Mouse (Mus musculus) telencephalon, adult 2 months (tissue): ENCODE data around the gene Mixl1.
A peak's percentile ranks its signal among the peaks of the same experiment; 100 is the strongest.

Experiments
- DNase-seq: peaks from one replicate; pipeline ENCODE4 v3.0.0-alpha.2; 2011; ENCODE audit warnings: low read depth, low spot score

Gene Mixl1

DNA sequence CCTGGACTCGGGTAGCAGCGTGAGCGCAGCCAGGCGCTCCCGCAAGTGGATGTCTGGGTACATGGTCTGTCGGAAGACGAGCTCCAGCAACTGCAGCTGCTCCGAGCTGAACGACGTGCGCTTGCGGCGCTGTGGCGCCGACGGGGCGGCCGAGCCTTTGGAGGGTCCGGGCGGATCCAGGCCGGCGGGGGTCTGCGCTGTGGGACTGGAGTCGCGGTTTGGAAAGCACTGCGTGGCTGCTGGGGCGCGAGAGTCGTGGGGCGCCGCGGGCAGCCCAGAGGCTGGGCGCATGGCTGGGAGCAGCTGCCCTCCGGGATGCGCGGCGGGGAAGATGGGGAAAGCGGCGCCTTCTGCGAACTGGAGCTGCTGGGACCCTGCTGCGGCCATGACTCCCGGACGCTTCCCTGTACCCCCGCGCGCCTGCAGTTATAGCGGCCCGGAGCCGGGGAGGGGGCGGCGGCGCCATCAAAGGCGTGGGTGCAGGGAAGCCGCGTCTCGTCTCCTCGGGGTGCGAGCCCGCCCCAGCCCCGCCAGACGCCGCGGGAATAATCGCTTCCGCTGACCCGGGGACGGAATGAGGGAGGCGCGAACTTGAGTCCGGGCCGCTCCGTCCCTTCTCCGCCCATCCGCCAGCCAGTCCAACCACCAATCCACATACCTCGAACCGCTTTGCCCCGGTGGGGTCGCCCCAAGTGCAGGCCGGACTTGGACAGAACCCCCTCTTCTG lies at the start of gene Mixl1:
TSS of gene Mixl1 (minus strand) at position 409 of the 727 bp plus-strand sequence.
- DNase-seq, result no peak

DNA sequence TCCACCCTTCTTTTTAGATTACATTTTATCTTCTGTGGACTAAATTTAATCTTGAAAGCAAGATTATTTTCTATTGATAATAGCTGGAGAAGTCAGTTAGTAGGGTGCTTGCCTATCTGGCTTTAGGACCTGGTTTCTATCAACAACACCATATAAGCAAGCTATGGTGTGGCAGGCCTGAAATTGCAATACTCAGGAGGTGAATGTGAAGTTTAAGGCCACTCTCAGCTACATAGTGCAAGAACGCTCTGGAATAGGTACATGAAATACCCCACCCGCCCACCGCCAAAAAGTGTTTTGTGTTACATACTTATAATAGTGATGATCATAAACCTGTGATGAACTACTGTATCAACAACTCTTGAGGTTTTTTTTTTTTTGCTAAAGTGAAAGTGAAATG lies 32.4 kb upstream of the Mixl1 start:
- DNase-seq, result no peak

DNA sequence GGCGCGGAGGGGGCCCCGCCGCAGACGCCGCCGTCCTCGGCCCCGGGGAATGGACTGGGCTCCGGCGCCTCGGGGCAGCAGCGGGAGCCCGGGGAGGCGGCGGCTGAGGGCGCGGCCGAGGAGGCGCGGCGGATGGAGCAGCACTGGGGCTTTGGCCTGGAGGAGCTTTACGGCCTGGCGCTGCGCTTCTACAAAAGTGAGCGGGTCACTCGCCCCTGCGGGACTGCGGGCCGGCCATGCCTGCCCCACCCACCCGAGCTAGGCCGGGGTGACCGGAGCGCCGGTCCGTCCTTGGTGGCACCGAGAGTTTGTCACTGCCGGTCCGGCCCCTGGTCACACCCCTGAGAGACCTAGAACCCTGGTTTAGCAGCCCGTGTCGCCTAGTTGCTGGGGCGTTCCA lies 29.3 kb upstream of the Mixl1 start:
- DNase-seq, result no peak

DNA sequence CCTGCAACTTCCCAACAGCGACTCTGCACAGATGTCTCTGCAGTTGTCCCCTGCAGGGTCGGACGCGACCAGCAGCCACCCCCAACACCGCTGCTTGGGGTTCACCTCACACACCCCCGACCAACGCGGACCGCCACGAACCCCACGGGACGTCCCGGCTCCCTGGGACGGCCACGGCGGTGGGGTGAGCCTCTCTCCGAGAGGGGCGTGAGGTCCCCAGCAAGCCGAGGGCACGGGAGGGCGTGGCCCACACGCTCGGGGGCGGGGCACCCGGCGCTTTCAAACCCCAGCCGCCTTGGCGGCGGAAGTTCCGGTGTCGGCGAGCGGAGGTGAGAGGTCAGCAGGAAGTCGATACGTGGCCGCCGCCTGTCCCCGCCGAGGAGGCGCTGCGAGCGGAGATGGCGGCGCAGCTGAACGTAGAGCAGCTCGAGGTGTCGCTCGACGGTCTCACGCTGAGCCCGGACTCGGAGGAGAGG lies 28.9 kb upstream of the Mixl1 start, which contains the start of gene Acbd3:
TSS of gene Acbd3 (plus strand) at position 340 of the 476 bp plus-strand sequence.
- peak; percentile 81 for DNase-seq

DNA sequence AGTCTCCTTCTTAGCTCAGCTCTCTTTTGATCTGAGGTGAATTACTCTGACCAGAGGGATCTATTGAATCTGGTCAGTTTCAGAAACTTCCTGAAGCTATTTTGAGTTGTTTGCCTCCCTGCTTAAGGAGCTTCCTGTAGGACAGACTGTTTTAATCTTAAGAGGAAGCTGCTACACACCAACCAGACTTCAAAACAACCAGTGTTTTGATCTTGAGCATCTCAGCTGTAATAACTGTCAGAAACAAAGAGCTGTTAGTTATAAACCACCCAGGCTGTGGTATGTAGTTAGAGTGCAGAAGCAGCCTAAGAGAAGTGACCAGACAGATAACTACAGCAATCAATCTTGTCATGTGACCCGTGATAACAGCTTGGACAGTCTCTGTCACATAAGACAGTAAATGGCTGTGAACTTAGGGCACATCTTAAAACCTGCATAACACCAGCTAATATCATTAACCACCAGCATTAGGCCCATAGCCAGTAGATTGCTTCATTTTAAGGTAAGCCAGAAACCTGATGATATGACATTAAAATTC lies 26.9 kb upstream of the Mixl1 start:
- DNase-seq, result no peak

DNA sequence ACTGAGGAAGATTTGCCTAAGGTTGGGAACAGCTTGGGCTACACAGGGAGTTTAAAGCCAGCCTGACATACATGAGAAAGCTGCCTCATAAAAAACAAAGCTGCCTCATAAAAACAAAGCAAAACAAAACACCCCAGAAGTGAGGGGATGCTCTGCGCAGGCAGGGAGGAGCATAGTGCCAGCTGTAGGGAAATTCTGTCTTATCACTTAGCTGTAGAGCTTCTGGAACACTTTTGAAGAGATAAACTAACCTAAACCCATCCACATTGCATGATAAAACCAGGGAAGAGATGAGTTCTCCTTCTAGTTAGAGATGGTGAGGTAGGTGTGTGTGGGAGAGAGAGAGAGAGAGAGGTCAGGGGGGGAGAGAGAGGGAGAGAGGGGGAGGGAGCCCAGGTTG lies 25.8 kb upstream of the Mixl1 start:
- DNase-seq, result no peak

DNA sequence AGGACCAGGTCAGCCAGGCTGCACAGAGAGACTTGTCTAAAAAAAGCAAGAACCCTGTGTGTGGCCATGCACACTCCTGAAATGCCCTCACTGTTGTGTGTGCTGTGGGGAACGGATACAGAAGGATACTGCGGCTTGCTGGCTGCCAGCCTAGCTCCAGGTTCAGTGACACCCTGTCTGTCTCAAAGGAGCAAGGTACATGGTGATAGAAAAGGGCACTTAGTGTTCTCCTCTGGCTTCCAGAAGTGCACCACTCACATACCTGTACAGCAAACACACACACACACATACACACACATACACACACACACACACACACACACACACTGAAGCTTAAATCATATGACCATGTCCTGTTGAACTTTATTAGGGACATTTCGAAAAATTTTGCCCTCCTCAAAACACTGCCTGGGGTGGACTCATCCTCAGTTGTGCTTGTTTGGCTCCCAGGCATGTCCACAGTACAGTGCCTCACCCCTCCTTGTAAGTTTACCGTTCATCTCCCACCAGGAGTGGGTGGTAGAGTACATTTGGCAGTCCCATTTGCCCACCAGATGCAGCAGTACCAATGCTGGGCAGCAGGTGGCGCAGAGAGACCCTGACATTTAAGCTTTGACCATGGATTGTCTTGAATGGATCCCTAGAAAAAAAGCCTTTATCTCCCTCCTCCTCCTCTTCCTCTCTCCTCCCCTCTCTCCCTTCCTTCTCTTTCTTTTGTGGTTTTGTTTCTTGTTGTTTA lies 23.3 kb upstream of the Mixl1 start:
- DNase-seq, result peak; percentile 12

DNA sequence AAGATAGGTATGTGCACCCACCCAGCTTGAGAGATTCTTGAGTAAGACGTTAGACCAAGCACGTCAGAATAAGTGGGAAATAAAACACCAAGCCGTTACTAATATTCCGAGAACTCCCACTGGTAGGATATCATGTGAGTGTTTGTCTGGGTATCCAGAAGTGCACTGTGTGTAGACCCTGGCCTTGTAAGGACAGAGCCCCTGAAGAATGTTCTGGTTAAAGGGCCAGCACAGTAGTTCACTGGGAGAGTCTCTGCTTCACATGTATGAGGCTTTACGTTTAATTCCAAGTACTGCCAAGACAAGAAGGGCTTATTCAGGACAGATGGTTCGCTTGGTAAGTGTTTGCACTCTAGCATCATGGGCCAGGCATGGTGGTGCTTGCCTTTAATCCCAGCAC lies 22.6 kb upstream of the Mixl1 start:
- no peak for DNase-seq

DNA sequence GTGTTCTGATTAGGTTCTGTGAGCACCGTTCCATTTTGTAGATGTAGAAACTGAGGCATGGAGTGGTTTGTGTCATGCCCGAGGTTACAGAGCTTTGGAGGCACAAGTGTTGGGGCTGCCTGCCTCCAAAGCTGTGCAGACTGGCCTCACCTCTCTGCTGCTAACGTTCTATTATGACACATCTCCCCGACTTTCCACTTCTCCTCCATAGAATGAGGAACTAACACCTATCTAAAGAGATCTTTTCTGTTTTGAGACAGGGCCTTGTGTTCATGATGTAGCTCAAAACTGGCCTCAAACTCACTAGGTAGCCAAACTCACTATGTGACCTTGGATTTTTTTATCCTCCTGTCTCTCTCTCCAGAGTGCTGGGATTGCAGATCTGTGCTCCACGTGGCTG lies 21.9 kb upstream of the Mixl1 start:
- no peak for DNase-seq

DNA sequence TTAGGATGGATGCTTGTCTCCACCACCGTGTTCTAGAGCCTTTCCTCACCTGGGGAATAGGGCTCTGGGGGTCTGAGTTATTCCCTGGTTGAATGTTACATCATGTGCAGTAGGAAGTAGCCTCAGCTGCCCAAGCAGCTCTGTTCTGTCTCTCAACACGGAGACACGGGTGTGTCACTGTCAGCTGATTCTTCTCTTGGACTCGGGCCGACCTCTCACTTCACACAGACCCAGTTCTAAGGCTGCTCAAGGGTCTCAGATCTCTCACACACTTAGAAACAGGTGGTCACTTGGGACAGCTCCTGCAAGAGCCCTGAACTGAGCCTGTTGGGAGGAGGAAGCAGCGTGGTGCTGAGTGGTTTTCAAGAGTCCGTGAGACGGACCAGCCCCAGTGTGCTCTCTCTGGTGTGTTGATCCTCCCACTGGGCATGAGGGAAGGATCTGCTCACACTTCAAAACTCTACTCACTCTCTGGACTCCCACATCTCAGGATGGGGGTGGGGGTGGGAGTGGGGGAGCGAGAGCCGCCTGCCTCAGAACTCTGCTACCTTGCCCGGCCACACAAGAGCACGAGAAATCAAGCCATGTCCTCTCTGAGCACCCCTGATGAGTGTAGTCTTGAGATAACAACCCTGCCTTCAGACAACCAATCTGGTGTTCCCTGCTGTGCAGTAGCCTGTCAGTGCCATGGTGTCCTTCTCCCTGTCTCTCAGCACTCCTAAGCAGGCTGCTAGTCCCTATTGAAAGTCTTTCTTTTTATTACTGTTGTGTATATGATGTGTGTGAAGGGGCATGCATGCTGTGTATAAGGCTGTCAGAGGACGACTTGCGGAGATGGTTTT lies 12.3 kb upstream of the Mixl1 start:
- DNase-seq, result no peak

DNA sequence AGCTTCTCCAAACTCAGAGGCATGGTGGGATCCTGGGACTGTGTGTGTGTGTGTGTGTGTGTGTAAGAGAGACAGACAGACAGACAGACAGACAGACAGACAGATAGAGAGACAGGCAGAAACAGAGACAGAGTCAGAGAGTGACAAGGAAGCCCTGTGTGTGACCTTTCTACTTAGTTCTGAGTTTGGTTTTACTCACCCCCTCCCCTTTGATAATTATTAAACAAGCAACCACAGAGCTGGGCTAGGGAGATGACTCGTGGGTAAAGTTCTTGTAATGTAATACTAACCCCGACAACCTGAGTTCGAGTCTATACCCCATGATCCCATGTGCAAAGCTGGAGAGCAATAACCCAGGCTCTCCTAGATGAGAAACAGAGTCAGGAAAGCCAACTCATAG lies 11.0 kb upstream of the Mixl1 start:
- DNase-seq, result no peak

DNA sequence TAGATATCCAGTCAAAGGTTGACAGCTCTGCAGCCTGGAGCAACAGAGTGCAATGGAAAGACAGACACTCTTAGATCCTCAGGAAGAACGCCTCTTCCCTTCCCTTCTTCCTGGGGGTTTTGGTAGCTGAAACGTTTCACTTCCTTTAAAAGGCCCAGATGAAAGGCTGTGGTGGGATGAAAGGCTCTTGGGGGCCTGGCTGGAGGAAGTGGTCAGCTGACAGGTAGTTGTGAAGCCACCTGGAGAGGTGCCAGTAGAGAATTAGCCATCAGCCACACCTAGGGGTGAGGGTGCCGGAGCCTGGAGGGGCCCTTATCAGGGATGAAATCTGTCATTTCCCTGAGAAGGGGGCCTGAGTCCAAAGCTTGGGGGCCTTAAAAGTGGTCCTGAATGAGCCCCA lies 10.5 kb upstream of the Mixl1 start:
- DNase-seq, result no peak

DNA sequence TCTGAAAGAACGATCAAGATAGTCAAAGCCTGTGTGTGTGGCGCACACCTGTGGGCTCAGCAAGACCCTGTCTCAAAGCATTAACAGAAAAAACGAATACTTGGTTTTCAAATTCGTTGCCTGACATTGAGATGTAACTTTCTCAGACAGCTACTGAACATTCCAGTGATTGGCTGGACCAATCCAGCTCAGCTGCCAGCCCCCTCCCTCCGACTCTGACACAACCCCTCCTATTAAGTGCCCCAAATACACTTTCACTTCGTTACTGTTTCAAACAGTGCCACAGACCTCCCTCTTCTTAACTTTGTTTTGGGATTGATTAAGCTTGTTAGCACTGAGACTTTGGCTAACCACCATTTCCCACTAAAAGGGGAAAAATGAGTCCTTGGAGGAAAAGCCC lies 6.6 kb upstream of the Mixl1 start:
- no peak for DNase-seq

DNA sequence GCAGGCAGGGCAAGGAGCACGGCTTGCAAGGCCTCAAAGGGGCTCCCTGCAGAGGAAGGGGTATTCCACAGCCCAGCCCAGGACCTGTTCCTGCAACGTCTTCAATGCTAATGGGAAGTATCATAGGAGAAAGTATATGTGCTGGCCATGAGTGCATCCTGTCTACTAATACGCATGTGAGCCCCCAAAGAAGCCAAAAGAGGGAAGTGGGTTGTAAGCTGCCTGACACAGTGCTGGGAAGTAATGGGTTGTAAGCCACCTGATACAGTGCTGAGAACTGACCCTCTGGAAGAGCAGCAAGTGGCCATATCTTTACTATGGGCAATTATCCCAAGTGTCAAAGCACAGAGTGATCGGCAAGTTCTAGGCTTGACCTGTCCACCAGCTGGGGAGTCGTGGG lies 1.2 kb upstream of the Mixl1 start:
- DNase-seq, result no peak

DNA sequence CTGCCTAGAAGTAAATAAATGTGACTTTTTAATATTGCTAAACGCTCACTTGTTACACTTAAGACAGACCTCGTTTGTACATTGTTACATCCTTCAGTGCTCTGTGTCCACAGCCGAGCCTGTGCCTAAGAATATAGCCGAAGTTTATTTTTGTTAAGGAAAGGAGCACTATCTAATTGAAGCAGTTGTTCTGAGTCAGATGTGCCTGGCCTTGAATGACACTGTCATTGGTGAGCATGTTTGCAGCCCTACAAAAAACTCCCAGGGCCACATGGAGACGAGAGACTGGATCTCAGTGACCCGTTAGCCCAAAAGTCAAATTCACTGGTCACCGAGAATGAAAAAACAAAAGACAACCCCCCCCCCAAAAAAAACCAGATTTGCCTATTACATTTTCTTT lies 5.5 kb downstream of the Mixl1 start:
- no peak for DNase-seq
